Mouse (Mus musculus): Measurements from ENCODE around the gene Akap13.
A peak's percentile ranks its signal among the peaks of the same experiment; 100 is the strongest.

DNA sequence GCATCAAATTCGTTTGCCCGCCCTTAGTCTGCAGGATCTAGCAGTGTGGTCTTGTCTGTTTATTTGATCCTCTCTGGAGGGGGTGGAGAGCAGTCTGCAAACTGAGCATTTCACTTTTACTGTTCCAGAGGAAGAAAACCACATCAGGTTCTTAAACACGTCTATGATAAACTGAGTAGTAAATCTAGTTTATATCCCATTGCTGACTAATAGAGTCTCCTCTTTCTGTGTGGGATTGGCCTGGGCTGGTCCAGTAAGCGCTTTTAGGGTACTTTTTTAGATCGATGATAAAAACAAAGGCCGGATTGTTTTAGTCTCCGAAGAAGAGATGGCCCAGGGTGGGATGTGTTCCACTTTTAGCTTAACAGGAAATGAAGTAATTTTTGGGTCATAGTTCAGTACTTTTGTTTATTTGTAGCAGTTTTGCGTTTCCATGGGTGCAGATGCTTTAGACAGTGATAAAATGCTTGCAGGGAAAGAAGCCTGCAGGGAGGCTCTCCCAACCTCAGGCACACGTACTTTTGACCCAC, 119.9 kb downstream of the Akap13 start:
- no peak for TF ChIP-seq CTCF (IDR thresholded peaks at IDR 0.05; ENCODE audit: low read depth)
- peak; percentile 33; the same call in 1 of the 2 replicates for TF ChIP-seq EP300 (IDR thresholded peaks at IDR 0.05; ENCODE audit: low read depth)

Measured in heart, postnatal 0 days (tissue).